Mouse (Mus musculus) bone marrow, adult 2 months (tissue): ENCODE measurements around the gene Ttc7b.

Source experiments
- CTCF ChIP-seq: fragments of 200-500 bp; IDR thresholded peaks from 2 replicates; pipeline ENCODE4 v1.5.1; 2011; ENCODE audit warnings: low read length, control low read depth; ENCODE audit not compliant: control insufficient read depth, insufficient read depth
- POLR2A ChIP-seq: fragments of 200-500 bp; IDR thresholded peaks from 2 replicates; pipeline ENCODE4 v1.6.1; 2011; ENCODE audit warnings: low read depth, mild to moderate bottlenecking, control low read depth, low read length, borderline replicate concordance; ENCODE audit not compliant: control insufficient read depth

DNA sequence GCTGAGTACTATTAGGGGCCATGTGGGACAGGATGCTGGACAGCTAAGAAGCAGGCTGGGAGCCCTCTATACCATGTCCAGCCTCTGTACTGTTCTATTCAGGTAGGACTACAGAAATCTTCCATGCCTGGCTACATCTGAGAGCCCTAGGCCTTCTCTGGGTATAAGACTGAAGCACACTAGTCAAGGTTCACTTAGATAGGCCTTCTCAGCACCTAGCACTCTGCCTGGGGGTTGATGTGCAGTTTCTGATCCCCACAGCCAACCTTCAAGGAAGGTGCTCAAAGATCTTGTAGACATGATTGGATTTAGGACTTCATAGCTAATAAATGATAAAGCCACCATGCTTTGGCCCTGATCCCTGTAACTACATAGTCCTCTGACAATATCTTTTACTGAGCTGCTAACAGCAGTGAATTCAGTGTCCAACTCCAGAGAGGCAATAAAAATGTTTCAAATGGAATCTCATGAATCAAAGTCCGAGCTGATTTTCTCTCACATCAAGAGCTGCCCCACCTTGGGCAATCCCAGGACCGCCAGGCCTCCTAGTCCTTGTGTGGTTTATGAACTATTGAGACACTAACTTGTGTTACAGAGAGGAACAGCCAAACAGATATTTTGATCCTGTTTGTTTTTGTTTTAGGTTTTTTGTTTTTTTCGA is 45.8 kb downstream of the Ttc7b start:
- TF ChIP-seq CTCF: no peak
- TF ChIP-seq POLR2A: no peak
